Mouse (Mus musculus) megakaryocyte, embryonic 14.5 days (primary cell): Measurements from ENCODE around the gene Map3k20.

Experiments
- FLI1 ChIP-seq: IDR thresholded peaks from 2 replicates; pipeline ENCODE4 v1.6.1; 2012; ENCODE audit warnings: low read length, inconsistent platforms, mixed read lengths
- GATA1 ChIP-seq: IDR thresholded peaks from 3 replicates; pipeline ENCODE4 v1.6.1; 2012; ENCODE audit warnings: mixed read lengths, low read length, inconsistent platforms, borderline replicate concordance

GRCm38 (mm10) chr2:72401290-72401689 lies 115.9 kb downstream of the Map3k20 start:
- TF ChIP-seq GATA1 = no peak
- no peak for TF ChIP-seq FLI1
